Mouse (Mus musculus) left cerebral cortex, adult 18-20 months (tissue): ENCODE measurements around the gene Mepe. TPM values are rescaled to one million over a fixed set of nuclear protein-coding genes. Genes with fewer than 3 reads are reported as not detected.

ENCODE experiments used
- DNase-seq, 2 experiments: peaks; one replicate each; pipeline ENCODE4 v3.0.0; 2021 to 2022; ENCODE audit warnings: low spot score in 2 of 2, mixed read lengths in 1 of 2
- microRNA-seq, 2 experiments: library from miRNA; unstranded; fragments of <30 nt; microRNA quantifications; one replicate each; pipeline ENCODE4 v1.2.0; 2021
- total RNA-seq, 2 experiments: library from RNA; stranded (reverse); gene quantifications; 2 replicates each; pipeline ENCODE4 v1.2.3; 2021

Gene Mepe
- total RNA-seq, 2 experiments from 2014 or later: not detected

DNA sequence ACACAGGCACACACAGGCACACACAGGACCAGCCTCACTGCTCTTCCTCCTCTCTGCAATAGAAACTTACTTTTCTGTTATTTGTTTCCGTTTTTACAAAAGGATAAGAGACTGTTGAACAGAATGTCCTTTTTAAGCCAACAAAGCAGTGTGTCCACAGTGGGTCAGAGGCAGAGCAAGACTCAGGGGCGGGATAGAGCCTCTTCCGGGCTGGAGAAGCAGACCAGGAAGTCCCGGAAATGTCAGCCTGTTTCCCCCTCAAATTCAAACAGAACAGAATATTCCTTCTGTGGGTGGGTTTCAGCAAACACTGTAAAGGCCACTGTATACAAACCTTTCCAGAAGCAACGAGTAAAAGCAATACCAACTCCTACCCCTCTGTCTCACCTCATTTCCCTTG lies 26.7 kb downstream of the Mepe start:
- DNase-seq: no peak

DNA sequence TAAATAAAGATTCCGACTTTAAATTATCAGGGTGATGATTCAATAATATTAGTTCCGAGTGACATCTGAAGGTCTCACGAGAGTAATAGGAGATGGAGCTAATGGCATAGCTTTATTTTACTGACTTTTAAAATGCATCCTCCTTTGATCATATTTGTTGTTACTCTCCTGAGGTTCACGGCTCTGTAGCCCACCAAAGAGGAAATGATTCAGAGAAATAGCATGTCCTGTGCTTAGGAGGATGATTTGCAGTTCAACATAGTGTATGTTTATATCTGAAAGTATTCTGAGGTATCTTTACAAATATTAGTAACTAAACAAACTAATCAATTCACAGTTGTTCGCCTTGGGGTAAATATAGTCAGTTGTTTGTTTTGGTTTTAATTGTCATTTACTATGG lies 32.4 kb downstream of the Mepe start:
- no peak for DNase-seq

DNA sequence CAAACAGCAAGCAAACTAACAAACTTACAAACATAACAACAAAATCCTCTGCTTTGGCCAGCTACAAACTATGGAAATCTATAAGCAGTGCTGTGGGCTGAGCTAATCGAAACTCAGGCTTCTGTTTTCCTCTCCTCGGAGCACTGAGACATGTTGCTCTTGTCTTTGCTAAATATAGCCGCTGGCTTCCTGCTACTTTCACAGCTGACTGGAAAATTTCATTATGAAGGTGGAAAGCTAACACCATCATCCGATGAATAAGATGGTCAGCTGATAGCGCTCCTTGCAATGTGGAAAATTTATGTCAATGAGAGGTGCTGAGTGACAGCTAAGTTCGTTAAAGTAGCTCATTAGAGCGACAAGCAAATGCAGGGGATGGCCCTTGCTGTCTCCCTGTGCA lies 33.5 kb downstream of the Mepe start:
- DNase-seq: peak; percentile 8 to 26

DNA sequence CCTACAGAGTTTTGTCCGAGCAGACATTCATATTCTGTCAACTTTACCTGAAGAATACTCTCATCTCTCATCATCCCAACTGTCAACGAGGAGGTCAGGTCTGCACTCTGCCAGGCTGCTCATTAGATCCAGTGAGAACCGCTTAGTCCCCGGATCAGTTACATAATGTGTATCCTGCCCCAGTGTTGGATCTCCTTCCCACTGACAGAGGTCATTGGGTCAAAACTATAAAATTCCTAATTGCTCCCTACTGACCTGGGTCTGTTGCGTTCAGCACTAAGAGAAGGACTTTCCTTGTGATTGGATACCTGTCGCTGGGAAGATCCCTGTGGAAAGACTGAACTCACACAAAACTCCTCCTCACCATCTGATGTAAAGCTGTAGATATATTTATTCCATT lies 34.1 kb downstream of the Mepe start:
- no peak for DNase-seq

DNA sequence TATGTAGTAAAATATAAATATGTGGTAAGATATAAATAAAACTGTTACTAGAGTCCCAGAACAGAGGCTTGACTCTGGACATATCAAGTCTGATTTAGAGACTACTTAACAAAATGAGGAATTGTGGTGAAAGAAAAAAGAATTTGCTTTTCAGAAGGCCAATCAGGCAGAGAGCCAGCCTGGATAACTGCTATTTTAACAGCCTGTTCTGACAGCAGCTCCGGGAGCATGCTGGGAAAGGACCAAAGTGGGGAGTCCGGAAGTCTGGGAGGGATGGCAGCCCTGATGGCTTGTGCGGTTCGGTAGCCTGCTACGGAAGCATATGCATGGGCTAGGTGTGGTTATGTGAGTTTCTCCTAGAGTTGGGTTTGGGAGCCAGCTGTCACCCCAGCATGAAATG lies 45.5 kb downstream of the Mepe start:
- DNase-seq: no peak

DNA sequence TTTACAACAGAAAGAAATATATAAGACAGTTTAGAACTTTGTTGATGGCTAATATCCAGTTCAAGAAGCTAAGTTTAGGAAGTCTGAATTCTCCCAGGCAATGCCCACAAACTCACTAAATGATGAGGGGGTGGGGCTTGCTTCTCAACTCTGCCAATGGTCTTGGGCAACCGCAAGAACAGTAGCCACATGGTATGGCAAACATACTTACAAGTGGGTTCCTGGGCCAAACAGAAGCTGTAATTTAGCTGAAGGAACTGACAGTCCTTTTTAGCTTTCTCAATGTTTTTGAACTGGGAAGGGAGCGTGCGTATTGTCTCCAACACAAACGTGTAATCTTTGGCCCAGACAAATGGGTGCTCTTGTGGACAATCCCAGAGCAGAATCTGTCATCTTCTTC lies 46.2 kb downstream of the Mepe start:
- no peak for DNase-seq

DNA sequence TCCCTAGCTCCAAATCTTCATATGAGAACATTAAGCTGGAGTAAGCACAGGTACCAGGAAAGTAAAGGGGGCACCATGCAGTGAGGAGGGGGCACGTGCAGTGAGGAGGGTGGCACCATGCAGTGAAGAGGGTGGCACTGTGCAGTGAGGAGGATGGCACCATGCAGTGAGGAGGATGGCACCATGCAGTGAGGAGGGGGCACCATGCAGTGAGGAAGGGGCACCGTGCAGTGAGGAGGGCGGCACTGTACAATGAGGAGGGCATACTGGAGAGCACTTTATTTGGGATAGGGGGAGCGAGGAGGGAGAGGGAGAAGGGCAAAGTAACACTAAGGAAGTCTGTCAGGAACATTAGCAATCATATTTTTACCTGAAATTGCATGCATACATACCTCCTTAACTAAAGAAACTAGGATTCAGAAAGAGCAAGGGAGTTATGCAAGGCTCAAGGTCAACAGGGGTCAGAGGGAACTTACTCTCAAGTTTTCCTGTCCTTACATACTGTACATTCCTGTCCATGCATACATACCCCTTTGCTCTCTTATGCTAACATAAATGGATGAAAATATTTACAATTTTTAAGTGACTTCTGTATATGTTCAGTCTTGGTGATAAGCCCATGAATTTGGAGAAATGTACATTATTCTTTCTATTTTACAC lies 48.6 kb downstream of the Mepe start:
- DNase-seq: no peak

DNA sequence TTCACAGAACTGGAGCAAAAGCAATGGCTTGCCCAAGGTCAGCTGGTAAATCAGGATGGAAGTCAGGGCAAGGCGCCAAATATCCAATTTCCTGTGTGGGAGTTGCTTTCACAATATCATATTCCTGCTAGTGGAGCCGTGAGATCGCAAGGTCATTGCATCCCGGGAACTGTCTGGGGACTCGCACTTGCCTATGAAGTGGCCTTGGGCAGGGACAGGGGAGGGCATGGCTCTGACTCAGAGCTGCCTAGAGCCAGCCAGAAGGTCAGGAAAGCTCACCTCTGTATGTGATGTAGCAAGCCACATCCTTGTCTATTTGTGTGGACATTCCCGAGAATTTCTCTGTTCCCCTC lies 49.2 kb downstream of the Mepe start:
- DNase-seq: no peak

DNA sequence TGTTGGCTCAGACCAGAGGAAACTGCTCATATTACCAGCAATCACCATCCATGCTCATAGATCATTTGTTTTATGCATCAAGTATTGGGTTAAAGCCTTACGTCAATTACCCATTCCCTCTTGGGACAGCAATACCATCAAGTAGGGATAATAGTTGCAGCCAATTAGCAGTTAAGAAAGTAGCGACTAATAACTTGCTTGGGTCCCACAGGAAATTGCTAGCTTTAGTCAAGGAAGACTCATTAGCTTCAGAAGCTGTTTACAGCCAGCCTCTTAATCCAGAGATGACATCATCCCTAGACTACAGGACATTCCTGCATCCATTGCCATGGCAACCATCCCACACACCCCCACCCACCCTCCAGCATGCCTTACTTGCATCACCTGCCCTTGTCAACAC lies 50.0 kb downstream of the Mepe start:
- no peak for DNase-seq

DNA sequence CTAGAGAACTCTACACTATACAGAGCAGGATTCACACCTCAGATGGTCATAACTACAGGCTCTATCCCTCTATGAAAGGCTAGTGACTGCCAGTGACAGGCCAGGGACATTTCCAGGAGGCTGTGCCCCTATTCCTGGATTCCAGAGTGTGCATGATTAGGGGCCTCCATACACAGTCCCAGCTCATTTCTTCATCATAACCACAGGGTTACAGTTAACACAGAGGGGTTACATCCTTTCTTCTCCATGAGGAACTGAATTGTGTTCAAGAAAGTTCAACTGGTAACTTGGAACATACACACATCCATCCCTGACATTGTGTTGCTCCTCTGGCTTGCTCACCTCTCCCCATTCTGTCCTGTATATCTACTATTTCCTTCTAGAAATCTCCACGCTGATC lies 51.8 kb downstream of the Mepe start:
- no peak for DNase-seq

DNA sequence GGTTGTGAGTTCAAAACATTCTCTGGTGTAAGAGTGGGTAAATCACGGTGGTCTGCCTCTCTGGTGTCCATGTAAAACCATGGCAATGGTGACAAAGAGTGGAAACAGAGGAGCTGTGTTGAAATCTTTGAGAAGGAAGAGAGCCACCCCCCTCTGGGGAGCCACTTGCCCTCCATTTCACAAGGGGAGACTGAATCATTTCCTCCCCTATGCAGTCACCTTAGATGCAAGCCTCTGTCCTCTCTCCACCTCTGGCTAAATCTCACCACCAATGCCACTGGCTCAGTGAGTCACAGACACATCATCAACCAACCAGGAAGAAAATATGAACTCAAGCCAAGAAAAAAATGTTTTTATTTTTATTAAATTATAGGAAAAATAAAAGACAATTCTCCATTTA lies 55.4 kb downstream of the Mepe start:
- no peak for DNase-seq

DNA sequence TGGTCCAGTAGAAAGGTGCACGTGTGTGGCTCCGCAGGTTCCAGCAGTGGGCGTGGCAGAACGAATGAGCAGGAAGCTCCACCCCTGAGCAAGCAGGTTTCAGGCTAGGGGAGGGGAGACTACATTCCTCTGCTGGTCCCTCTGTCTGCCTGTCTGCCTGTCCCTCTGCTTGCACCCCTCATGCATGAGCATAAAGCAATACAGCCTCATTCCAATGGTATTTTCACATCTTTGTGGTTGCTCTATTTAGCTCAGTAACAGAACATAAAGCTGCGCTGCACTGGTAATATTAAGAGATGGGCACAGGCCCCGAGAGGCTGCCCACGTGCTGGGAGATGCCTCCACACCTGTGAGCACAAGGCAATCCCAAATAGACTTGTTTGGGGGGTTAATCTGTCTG lies 56.5 kb downstream of the Mepe start:
- DNase-seq: no peak

DNA sequence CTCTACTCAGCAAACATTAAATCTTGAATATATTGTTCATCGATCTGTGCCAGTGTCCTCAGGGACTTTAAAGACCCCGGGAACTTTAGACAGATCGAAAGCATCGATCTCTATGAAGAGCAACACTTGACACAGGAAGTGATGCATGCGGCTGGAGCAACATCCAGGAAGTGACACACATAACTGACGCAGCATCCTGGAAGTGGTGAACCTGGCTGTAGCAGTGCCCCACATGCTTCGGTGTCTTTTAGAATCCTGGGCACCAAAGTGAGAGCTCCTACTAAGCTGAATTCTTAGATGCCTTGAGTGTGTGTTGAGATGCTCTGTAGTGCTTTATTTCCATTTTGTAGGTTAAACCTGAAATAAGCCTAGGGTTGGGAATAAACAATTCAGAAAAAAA lies 59.4 kb downstream of the Mepe start:
- no peak for DNase-seq

DNA sequence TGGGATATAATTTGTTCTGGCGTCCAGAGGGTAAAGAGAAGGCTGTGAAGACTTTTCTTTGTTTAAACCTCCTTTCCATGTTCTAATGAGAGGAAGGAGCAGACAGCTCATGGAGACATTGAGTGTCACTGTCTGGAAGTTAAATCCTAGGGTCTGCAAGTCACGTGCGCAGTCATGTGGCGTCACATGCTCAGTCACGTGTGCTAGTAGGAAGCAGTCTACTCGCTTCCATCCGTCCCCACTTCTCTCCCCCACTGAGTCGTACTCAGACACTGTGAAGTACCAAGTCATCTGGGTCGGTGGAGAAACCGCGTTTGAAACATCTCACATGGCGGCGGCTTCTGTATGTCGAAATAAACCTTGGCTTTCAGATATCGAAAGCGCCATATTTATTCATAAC lies 60.4 kb downstream of the Mepe start:
- DNase-seq: no peak

DNA sequence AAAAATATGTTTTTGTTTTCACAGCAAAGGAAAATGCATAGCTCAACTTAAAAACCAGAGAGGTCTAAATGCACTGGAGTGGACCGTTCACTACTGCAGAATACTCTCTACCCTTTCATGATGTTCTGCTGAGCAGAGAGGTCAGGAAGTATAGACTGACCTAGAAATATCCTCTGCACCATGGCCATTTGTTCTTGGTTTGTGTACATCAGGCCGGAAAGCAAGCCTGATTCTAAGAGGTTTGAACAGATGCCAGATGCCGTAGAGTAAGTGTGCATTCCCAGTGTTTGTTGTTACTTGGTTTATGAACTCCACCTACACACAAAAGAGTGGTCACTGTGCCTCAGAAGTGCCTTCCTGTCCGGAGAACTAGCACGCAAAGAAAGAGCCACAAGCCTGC lies 61.8 kb downstream of the Mepe start:
- no peak for DNase-seq

Small RNA genes within 50 kb of the gene (microRNA-seq; reads per million reads assigned to microRNA genes)
- 0 reads per million in 2 experiments for gene Gm23616

Other genes with a start within 250 kb of the Mepe start
- gene Gm17660, start 247.7 kb upstream of the Mepe start, total RNA-seq: not detected
- 1,000 to 10,000 TPM; 1,509 to 1,567 TPM for gene Sparcl1, start 211.6 kb upstream of the Mepe start, total RNA-seq
- under 1 TPM in 1 of 2 experiments, not detected in 1; 0.16 TPM for gene Dspp, start 154.6 kb upstream of the Mepe start, total RNA-seq
- 1 to 10 TPM; 6.7 to 7.2 TPM for gene Dmp1, start 122.7 kb upstream of the Mepe start, total RNA-seq
- under 1 TPM; 0.16 to 0.35 TPM for gene Ibsp, start 26.2 kb upstream of the Mepe start, total RNA-seq
- 10 to 100 TPM; 13.0 to 18.3 TPM for gene Spp1, start 109.8 kb downstream of the Mepe start, total RNA-seq
- gene Pkd2, start 134.1 kb downstream of the Mepe start, total RNA-seq: 10 to 100 TPM; 28.6 to 30.4 TPM
- gene BC005561, start 183.0 kb downstream of the Mepe start, total RNA-seq: 10 to 100 TPM; 12.5 to 13.0 TPM